Mouse (Mus musculus) cortical plate, adult 2 months (tissue): ENCODE results near the gene Il10.

ENCODE experiments used
- CTCF ChIP-seq: fragments of 200-500 bp; IDR thresholded peaks from 2 replicates; pipeline ENCODE4 v1.5.1; 2011; ENCODE audit warnings: mild to moderate bottlenecking, control low read depth, low read length; ENCODE audit not compliant: insufficient read depth; ENCODE audit errors: extremely low read depth
- POLR2A ChIP-seq: fragments of 200-500 bp; IDR thresholded peaks from 2 replicates; pipeline ENCODE4 v1.6.1; 2011; ENCODE audit warnings: mild to moderate bottlenecking, low read length, control low read depth; ENCODE audit not compliant: insufficient read depth; ENCODE audit errors: extremely low read depth

GRCm38 (mm10) chr1:130995515-130995914 is 24.1 kb upstream of the Il10 start:
- TF ChIP-seq CTCF (no peak), POLR2A (no peak)
